Mouse (Mus musculus): Measurements from ENCODE around the gene Clmn. TPM values are rescaled to one million over a fixed set of nuclear protein-coding genes. Genes with fewer than 3 reads are reported as not detected.

The Clmn gene
- polyA plus RNA-seq, 1 experiment from 2014 or later = 1.5 TPM

GRCm38 (mm10) chr12:104869737-104870136 is 4.9 kb upstream of the Clmn start:
- no peak for ATAC-seq (ENCODE audit: low FRiP score, low read depth)
- no peaks in the 10 kb centered on the region for H3K36me3 ChIP-seq
- no peaks in the 10 kb centered on the region for H3K9me3 ChIP-seq
- H3K9ac ChIP-seq = no peak overlapping the region
- H3K4me3 ChIP-seq = no peak overlapping the region
- H3K4me1 ChIP-seq (replicated peaks) = peaks cover 7% of the 10 kb centered on the region
- H3K27ac ChIP-seq (replicated peaks) = no peak overlapping the region
- whole genome bisulfite sequencing = 79% methylated on average over 3 of the region's 3 CpGs
- H3K4me2 ChIP-seq = no peak overlapping the region
- H3K27me3 ChIP-seq = no peaks in the 10 kb centered on the region

- no peak for ATAC-seq (ENCODE audit: low FRiP score, low read depth)
Observed at GRCm38 (mm10) chr12:104868430-104868829, 3.6 kb upstream of the Clmn start.

DNA sequence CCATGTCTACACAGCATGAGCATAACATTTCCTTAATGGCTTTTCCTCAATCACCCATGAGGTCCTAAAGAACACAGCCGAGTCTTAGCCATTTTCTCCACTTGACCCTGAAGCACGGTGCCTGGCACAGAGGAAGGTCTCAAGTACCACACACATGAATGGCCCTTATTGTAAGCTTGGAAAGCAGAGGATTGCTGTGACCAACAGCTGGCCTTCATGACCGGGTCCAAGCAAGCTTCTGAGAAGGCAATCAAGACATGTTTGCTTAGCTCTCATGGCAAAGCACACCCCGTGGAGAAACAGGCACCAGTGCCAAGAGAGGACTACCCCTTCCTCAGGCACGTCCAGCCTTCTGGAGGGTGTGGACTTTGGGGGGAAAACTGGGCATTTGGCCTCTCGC is 3.0 kb upstream of the Clmn start:
- ATAC-seq (ENCODE audit: low FRiP score, low read depth) = no peak
- no peaks in the 10 kb centered on the region for H3K9me3 ChIP-seq
- 75% methylated on average over 6 of the region's 6 CpGs for WGBS

More at GRCm38 (mm10) chr12:104868430-104868829, 3.6 kb upstream of the Clmn start:
- Histone ChIP-seq H3K9me3 (no peaks in the 10 kb centered on the region), H3K27ac (replicated peaks) (no peak overlapping the region), H3K9ac (no peak overlapping the region), H3K4me1 (replicated peaks) (peaks cover 13% of the 10 kb centered on the region), H3K36me3 (no peaks in the 10 kb centered on the region), H3K4me3 (no peak overlapping the region), H3K4me2 (no peak overlapping the region), H3K27me3 (no peaks in the 10 kb centered on the region)
- WGBS = 85% methylated on average over 3 of the region's 3 CpGs

GRCm38 (mm10) chr12:104865166-104865535 is 275 bp upstream of the Clmn start:
- H3K4me1 ChIP-seq (replicated peaks) = peaks cover 13% of the 10 kb centered on the region
- H3K27ac ChIP-seq (replicated peaks) = 0 out of 2 replicates have a peak overlapping the region, but pooled peaks have one; percentile 34
- H3K9me3 ChIP-seq = no peaks in the 10 kb centered on the region
- ATAC-seq (ENCODE audit: low FRiP score, low read depth) = peak; percentile 60
- 0% methylated on average over 7 of the region's 10 CpGs for WGBS
- H3K9ac ChIP-seq = peak overlapping the region; percentile 86
- no peaks in the 10 kb centered on the region for H3K27me3 ChIP-seq
- H3K4me3 ChIP-seq = peak overlapping the region; percentile 85
- no peaks in the 10 kb centered on the region for H3K36me3 ChIP-seq
- H3K4me2 ChIP-seq = peak overlapping the region; percentile 96

More for the DNA sequence above, 3.0 kb upstream of the Clmn start:
- Histone ChIP-seq H3K27me3 (no peaks in the 10 kb centered on the region), H3K27ac (replicated peaks) (no peak overlapping the region), H3K4me1 (replicated peaks) (peaks cover 13% of the 10 kb centered on the region), H3K36me3 (no peaks in the 10 kb centered on the region), H3K4me2 (no peak overlapping the region), H3K9ac (no peak overlapping the region), H3K4me3 (no peak overlapping the region)

- Histone ChIP-seq H3K4me1 (replicated peaks) (peaks cover 19% of the 10 kb centered on the region), H3K27ac (replicated peaks) (no peak overlapping the region), H3K36me3 (no peaks in the 10 kb centered on the region), H3K9me3 (no peaks in the 10 kb centered on the region), H3K4me2 (peak overlapping the region; percentile 96), H3K27me3 (no peaks in the 10 kb centered on the region), H3K9ac (no peak overlapping the region), H3K4me3 (no peak overlapping the region)
- ATAC-seq (ENCODE audit: low FRiP score, low read depth) = no peak
- 83% methylated on average over 7 of the region's 7 CpGs for WGBS
Observed at GRCm38 (mm10) chr12:104863653-104864052, 1.2 kb downstream of the Clmn start.

DNA sequence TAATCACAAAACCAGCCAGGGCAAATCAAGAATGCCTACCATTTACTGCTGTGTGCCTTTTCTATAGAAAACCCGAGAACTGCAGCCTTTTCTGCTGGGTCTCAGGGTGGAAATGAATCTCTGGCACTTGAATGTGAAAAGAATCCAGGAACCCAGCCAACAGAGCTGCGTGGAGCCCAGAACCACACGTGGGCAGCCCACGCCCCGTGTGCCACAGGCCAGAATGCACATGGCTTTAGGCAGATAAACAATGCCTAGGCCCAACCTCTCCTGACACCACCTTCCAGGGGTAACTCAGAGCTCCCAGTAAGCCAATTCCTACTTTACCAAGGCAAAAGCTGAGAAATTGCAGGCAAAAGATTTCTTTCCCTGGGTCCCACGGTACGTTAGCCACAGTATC is 5.7 kb downstream of the Clmn start:
- WGBS = 54% methylated on average over 7 of the region's 7 CpGs

DNA sequence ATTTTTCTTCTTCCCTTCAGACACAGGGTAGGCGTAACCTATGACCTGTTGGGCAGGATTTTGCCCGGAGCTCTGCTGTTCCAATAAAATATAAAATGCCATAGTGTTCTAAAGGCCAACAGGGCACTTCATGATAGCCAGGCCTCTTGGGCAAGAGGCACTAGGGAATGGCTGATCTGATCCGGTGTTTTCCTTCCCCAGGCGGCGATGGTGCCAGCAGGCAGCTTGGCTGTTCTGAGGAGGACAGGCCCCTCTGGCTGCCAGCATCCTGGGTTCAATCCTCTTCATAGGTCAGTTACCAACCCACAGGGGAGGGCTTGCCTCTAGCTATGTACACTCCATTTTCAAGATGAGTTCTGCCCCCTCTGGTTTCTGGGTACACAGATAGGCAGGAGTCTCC is 6.1 kb downstream of the Clmn start:
- WGBS = 46% methylated on average over 5 of the region's 5 CpGs
- Histone ChIP-seq H3K9ac (no peak overlapping the region), H3K9me3 (no peaks in the 10 kb centered on the region), H3K27me3 (no peaks in the 10 kb centered on the region), H3K4me1 (replicated peaks) (peaks cover 9% of the 10 kb centered on the region), H3K36me3 (no peaks in the 10 kb centered on the region), H3K27ac (replicated peaks) (peak overlapping the region; percentile 43; the same call in 1 of the 2 replicates), H3K4me2 (no peak overlapping the region), H3K4me3 (no peak overlapping the region)
- ATAC-seq (ENCODE audit: low FRiP score, low read depth) = no peak

More for the DNA sequence above, 5.7 kb downstream of the Clmn start:
- H3K4me2 ChIP-seq = no peak overlapping the region
- no peaks in the 10 kb centered on the region for H3K27me3 ChIP-seq
- no peak overlapping the region for H3K9ac ChIP-seq
- H3K4me3 ChIP-seq = no peak overlapping the region
- H3K36me3 ChIP-seq = no peaks in the 10 kb centered on the region
- H3K4me1 ChIP-seq (replicated peaks) = peaks cover 10% of the 10 kb centered on the region
- H3K9me3 ChIP-seq = no peaks in the 10 kb centered on the region
- ATAC-seq (ENCODE audit: low FRiP score, low read depth) = no peak
- H3K27ac ChIP-seq (replicated peaks) = peak overlapping the region; percentile 43; the same call in 1 of the 2 replicates

DNA sequence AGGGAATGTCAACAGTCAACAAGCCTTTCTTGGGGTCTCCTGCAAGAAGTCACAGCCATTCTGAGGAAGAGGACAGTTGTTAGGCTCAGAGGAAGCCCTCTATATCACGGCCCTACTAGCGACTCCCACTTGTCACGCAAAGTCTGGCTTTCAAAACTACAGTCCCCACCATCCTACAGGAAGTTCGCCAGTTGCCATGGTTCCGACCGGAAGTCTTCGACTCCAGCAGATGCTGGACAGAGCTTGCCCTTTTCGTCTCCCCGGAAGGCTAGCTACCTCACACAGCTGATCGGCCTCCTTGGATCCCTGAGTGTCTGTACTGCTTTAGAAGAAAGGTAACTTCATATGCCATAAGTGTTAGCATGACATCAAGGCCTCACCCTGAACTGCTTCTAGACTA is 7.3 kb downstream of the Clmn start:
- ATAC-seq (ENCODE audit: low FRiP score, low read depth) = no peak

DNA sequence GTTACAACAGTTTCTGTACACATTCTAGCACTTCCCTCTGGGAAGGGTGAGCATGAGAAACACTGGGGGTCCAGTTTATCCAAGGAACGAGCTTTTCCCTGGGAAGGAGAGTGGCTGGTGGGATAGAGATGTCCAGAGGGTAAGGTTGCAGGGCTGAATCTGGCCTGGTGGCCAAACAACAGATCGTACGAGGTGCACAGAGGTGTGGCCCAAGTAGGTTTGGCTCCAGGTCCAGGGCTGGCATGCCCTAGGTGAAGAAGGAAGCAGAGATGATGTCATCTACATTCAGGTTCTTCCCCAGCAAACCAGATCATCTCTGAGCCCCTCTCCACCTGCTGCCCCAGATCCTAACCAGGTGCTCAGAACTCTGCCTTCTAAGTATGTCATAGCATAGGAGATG is 8.3 kb downstream of the Clmn start:
- H3K4me1 ChIP-seq (replicated peaks) = peaks cover 16% of the 10 kb centered on the region
- WGBS = 82% methylated on average over 3 of the region's 3 CpGs
- no peak overlapping the region for H3K4me3 ChIP-seq
- no peaks in the 10 kb centered on the region for H3K27me3 ChIP-seq
- no peak for ATAC-seq (ENCODE audit: low FRiP score, low read depth)
- H3K27ac ChIP-seq (replicated peaks) = no peak overlapping the region
- no peaks in the 10 kb centered on the region for H3K9me3 ChIP-seq
- H3K4me2 ChIP-seq = no peak overlapping the region
- no peaks in the 10 kb centered on the region for H3K36me3 ChIP-seq
- no peak overlapping the region for H3K9ac ChIP-seq

More for the DNA sequence above, 7.3 kb downstream of the Clmn start:
- Histone ChIP-seq H3K9ac (no peak overlapping the region), H3K4me2 (no peak overlapping the region), H3K9me3 (no peaks in the 10 kb centered on the region), H3K27me3 (no peaks in the 10 kb centered on the region), H3K4me3 (no peak overlapping the region), H3K4me1 (replicated peaks) (peaks cover 9% of the 10 kb centered on the region), H3K27ac (replicated peaks) (no peak overlapping the region), H3K36me3 (no peaks in the 10 kb centered on the region)
- 86% methylated on average over 10 of the region's 10 CpGs for WGBS

DNA sequence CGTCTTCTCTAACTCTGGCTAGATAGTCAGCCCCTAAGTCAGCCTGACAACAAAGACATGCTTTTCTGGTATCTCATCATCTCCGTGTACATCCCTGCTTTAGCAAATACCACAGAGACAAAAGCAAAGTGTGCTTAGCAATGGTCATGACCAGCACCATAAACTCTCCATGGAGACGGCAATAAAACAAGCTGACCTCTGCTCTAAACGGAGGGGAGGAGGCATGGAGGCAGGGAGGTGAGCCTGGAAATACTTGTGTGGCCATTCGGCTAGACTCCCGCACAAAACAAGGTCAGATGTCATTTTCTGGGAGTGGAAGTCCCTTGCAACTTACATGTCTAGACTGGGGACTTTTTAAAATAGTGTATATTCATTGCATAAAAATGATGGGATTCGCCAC is 9.3 kb downstream of the Clmn start:
- ATAC-seq (ENCODE audit: low FRiP score, low read depth) = no peak
- H3K4me1 ChIP-seq (replicated peaks) = peaks cover 16% of the 10 kb centered on the region
- H3K36me3 ChIP-seq = no peaks in the 10 kb centered on the region
- H3K4me2 ChIP-seq = no peak overlapping the region
- WGBS = 61% methylated on average over 7 of the region's 7 CpGs
- no peaks in the 10 kb centered on the region for H3K9me3 ChIP-seq
- H3K27ac ChIP-seq (replicated peaks) = no peak overlapping the region
- H3K27me3 ChIP-seq = no peaks in the 10 kb centered on the region
- no peak overlapping the region for H3K4me3 ChIP-seq
- no peak overlapping the region for H3K9ac ChIP-seq

GRCm38 (mm10) chr12:104854826-104855225 is 10.1 kb downstream of the Clmn start:
- H3K4me3 ChIP-seq = no peak overlapping the region
- H3K36me3 ChIP-seq = no peaks in the 10 kb centered on the region
- no peak overlapping the region for H3K9ac ChIP-seq
- H3K4me2 ChIP-seq = no peak overlapping the region
- H3K27ac ChIP-seq (replicated peaks) = no peak overlapping the region
- 96% methylated on average over 2 of the region's 2 CpGs for WGBS
- no peaks in the 10 kb centered on the region for H3K9me3 ChIP-seq
- peaks cover 16% of the 10 kb centered on the region for H3K4me1 ChIP-seq (replicated peaks)
- ATAC-seq (ENCODE audit: low FRiP score, low read depth) = no peak
- H3K27me3 ChIP-seq = no peaks in the 10 kb centered on the region

DNA sequence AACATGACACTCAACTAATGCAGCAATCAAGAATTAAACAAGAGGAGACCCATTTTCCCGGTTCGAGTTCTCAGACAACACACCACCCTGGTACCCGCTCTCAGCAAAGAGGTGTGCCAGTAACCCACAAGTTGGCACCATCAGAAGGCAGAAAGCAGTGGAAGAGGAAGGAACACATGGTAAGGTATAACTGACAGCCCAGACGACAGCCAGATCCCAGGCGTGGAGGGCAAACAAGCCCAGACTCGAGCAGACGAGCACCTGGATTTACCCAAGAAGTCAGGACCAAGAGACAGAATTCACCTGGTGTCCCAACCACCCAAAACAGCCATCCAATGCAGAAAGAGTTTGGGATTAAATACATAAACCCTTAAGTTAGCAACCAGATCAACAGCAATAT is 11.5 kb downstream of the Clmn start:
- ATAC-seq (ENCODE audit: low FRiP score, low read depth) = no peak
- H3K9ac ChIP-seq = no peak overlapping the region
- no peak overlapping the region for H3K4me2 ChIP-seq
- WGBS = 94% methylated on average over 7 of the region's 7 CpGs
- H3K27me3 ChIP-seq = no peaks in the 10 kb centered on the region
- no peak overlapping the region for H3K27ac ChIP-seq (replicated peaks)
- no peaks in the 10 kb centered on the region for H3K36me3 ChIP-seq
- H3K9me3 ChIP-seq = no peaks in the 10 kb centered on the region
- H3K4me3 ChIP-seq = no peak overlapping the region
- H3K4me1 ChIP-seq (replicated peaks) = peaks cover 7% of the 10 kb centered on the region

Data from hindbrain, embryonic 15.5 days (tissue).